Mouse (Mus musculus) ovary, postnatal 14 days (tissue): Measurements from ENCODE around the gene Chchd5.

Experiments
- DNase-seq: peaks from one replicate; pipeline ENCODE4 v3.0.0; 2022; ENCODE audit warnings: low spot score

The Chchd5 gene

DNA sequence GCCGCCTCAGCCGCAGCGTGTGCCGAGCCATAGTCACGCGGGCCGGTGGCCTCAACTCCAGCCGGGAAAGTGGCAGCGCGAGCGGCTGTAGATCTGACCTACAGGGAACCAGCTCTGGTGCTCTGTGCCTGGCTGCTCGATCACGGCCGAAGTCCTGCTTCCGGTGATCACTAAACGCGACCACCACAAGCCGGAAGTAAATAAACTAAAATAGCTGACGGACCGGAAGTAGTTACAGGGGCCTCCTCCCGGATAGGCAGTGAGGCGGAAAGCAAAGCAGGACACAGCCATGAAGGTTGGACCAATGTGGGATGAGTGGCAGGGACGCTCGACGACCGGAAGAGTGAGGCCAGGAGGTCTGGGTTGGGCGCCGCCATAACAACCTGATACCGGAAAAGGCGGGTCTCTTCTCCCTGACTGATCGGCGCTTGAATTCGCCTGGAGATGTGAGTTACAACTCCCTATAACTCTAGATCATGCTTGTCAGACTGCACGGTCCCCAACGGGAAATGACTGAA lies at the start of gene Chchd5:
TSS of gene Chchd5 (plus strand) at position 289 of the 518 bp plus-strand sequence.
- peak; percentile 78 for DNase-seq

DNA sequence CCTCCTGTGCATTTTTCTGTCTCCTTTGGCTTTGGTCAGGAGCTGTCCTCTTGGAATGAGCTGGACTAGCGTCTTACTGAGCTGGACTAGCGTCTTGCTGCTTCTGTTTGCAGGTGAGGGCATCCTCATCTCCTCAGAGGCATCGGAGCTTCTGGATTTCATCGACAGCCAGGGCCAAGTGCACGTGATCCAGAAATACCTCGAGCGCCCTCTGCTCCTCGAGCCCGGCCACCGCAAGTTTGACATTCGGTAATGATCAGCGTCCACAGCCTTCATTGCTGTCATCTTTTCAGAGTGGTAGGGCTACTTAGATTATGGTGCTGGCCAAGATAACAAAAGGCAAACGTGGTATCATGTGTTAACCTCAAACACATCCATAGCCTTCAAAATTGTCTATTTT lies 48.4 kb upstream of the Chchd5 start:
- no peak for DNase-seq

- DNase-seq = no peak
These were observed 46.0 kb upstream of the Chchd5 start for GRCm38 (mm10) chr2:129083514-129083913.

DNA sequence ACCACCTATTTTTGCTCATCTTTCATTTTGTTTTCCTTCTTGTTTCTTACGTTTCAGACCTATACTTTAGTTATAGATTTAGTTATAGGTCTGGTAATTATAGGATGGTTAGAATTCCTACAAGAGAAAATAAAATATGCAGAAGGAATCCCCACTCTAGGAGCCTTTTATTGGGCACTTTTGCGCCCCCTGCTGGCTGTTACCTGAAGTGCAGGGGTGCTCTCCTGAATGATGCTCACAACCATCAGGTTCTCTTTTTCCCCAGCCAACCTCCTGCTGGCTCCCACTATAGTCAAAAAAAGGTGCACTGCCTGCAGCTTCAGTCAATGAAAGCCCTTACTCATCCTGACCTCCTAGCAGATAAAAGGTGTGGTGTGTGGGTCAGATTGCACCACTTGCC lies 44.5 kb upstream of the Chchd5 start:
- DNase-seq = no peak

GRCm38 (mm10) chr2:129087520-129087919 lies 42.0 kb upstream of the Chchd5 start:
- no peak for DNase-seq

DNA sequence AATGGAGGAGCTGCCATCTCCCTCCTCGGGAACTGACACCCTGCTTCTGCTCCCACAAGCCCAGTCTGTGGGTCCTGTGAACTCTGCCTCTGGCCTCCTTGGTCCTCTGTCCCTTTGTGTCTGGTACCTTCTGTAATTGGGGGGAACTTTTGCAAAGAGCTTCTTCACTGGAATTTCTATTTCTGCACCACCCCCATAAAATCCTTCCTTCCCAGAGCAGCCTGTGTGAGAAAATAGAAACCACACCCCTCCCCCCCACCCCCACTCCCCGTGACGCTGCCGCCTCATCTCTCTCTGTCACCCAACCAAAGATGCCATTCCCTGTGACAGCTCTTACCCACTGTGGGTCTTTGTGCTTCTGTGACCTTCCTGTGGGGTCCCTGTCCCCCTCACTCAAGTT lies 39.1 kb upstream of the Chchd5 start:
- no peak for DNase-seq

DNA sequence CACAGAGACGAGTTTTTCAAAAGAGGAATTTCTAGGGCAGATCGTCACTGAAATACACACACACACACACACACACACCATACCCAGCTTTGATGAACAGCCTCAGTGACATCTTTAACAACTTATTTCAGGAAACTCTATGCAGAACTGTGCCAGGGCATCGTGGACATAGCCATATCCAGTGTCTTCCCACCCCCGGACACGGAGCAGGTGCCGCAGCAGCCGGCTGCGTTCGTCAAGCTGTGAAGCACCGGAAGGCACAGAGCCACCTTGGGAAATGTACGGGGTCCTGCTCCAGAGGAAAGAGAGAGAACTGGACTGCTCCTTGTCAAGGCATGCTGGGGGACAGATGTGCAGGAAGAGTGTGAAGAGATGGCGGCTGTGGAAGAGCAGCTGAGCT lies 36.7 kb upstream of the Chchd5 start:
- no peak for DNase-seq

- DNase-seq = no peak
These were observed 35.4 kb upstream of the Chchd5 start for GRCm38 (mm10) chr2:129093926-129094724.

DNA sequence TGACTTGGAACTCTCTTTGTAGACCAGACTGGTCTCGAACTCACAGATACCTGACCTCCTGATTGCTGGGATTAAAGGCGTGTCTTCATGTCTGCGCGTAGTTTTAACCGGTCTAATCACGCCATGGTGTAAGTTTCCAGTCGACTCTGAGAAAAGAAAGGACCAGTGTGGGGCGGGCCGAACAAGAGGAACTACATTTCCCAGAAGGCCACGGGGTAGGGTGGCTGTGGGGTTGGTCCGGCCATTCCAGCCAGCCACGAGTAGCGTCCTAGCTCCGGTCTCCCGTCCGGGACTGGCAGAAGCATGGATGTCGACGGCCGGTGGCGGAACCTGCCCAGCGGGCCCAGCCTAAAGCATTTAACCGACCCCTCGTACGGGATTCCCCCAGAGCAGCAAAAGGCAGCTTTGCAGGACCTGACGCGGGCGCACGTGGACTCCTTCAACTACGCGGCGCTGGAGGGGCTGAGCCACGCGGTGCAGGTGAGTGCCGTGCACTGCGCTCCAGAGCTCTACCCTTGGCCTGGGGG lies 28.7 kb upstream of the Chchd5 start, which contains the start of gene Polr1b:
TSS of gene Polr1b (plus strand) at position 212 of the 527 bp plus-strand sequence.
- peak; percentile 88 for DNase-seq

DNA sequence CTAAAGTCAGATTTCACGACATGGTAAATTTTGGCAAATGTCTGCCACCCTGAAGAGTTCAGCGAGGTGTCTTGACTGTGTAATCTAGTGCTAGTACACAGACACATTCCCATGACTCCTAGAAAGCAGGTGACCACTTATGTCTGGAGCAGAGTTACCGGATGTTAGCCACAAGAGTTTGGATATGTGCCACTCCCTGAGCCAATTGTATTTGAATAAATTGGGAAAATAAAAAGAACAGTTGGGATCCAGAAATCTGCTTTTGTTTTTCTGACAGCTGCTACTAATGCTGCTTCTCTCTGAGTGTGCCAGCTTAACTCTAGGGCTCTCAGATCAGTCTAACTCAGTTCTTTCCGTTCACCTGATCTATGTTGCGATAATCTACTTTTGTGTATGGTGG lies 16.6 kb upstream of the Chchd5 start:
- DNase-seq = no peak

DNA sequence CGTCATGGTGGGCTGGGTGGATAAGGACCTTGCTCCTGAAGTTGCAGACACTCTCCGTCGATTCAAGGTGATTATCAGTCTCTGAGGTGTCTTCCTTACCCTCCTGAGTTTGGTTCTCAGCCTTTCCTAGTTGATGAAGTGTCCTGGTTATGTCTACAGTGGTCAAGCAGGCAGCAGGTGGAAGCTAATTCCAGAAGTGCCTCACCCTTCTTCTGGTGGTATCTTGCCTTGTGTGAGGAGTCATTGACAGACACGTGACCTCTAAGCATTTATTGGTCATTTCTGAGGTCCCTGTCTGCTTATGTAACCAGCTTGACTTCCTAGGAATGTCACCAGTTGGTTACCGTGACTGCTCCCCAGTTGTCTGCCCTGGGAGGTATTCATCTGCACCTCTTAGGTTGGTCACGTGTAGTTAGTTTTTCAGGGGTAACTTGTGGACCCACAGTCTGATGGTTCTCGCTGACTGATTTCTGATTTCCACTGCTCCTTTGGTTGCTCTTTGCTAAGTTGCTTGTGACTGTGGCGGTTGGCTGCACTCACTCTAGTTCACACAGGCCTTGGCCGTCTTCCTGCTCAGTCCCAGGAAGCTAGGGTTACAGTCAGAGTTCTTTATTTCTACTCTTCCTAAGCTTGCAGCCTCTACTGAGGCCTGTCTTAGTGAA lies 13.7 kb upstream of the Chchd5 start:
- DNase-seq = no peak

DNA sequence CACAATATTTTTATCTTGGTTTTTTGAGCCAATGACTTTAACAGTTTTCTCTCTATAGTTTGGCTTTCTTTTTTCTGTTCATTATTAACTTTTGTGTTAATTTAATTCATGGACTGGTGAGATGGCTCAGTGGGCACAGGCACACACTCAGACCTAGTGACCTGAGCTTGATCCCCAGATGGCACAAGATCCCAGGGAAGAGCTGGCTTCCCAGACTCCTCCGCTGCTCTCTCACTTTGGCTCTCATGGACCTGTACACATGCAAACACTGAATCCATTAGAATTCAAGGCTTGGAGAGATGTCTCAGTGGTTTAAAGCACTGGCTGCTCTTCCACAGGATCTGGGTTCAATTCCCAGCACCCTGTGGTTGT lies 13.1 kb upstream of the Chchd5 start:
- DNase-seq = no peak

DNA sequence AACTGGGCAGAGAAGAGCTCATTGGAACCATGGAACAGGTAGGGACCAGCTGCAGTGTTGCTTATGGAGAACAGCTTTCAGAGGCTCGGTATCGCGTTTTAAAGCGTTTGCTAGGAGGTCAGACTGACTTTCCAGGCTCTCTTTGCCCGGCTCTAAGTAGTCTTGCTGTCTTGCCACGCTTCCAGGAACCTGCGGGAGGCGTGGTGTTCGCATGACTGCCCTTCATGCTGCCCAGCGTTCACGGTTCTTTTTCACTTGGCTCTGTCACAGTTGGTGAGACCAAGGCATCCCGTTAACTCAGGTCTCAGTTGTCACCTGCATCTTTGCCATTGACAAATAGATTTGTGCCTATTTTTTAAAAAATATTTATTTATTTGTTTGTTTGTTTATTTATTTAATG lies 11.4 kb upstream of the Chchd5 start:
- no peak for DNase-seq

DNA sequence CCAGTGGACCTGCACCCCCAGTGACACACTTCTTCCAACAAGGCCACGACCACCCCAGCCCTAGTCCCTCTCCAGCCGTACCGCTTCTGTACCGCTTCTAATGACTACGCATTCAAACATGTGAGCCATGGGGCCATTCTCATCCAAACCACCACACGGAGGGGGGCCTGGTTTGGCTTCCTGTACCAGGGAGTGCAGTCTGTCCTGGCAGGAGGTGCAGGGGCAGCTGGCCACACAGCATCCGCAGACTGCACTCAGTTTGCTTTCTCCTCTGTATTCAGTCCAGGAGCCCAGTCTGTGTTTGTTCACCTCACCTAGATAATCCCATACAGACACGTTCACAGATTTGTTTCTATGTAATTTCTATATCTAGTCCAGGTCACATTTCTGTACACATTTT lies 7.5 kb upstream of the Chchd5 start:
- no peak for DNase-seq

DNA sequence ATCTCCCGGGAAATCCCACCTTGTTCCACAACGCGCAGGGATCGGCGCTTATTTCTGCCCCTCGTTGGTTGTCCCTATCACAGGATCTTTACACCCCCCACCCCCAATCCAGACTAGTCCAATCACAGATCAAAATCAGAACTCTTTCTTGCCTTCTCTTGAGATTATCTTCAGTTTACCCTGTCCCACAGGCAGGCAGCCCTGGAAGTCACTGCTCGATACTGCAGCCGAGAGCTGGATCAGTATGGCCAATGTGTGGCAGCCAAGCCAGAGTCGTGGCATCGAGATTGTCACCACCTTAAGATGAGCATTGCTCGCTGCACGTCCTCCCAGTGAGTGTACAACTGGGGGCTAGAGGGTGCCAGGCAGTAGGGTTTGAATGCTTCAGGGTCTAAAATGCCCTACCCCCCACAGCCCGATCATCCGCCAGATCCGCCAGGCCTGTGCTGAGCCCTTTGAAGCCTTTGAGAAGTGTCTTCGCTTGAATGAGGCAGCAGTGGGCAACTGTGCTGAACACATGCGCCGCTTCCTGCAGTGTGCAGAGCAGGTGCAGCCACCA lies 566 bp downstream of the Chchd5 start:
- peak; percentile 7 for DNase-seq

DNA sequence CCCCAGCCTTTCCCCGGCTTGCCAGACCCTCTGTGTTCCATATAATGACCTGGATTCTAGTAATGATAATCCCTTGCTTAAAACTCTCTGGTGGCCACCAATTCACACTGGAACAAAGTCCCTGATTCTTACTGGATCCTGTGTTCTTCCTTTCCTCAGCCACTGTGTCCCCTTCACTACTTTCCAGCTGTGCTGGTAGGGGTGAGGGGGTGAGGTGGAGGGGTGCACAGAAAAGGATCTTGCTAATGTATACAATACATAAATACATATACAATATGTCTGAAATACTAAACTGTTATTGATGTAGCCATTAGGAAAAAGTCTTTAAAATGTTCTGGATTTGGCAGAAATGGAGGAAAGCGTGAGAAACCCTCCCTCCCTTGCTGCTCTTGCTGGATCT lies 1.3 kb downstream of the Chchd5 start:
- no peak for DNase-seq

GRCm38 (mm10) chr2:129132231-129132630 lies 2.7 kb downstream of the Chchd5 start:
- DNase-seq = no peak

- DNase-seq = peak; percentile 15
These were observed 3.7 kb downstream of the Chchd5 start for GRCm38 (mm10) chr2:129133006-129133805.

DNA sequence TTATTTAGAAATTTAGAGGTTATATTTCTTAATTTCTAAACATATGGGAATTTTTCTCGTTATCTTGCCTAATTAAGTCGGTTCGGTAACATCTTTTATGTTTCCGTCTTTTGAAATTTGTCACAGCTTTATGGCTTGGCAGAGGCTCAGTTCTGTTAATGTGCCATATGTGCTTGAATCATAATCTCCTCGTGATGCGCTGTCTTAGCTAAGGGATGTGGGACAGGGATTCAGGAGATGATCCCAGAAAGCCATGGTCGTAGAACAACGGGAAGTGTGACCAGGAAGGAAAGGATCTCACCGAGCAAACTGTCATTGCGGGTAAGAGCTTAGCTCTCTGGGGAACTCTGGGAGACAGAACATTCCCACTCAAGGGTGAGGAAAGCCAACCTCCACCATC lies 10.4 kb downstream of the Chchd5 start:
- DNase-seq = no peak

DNA sequence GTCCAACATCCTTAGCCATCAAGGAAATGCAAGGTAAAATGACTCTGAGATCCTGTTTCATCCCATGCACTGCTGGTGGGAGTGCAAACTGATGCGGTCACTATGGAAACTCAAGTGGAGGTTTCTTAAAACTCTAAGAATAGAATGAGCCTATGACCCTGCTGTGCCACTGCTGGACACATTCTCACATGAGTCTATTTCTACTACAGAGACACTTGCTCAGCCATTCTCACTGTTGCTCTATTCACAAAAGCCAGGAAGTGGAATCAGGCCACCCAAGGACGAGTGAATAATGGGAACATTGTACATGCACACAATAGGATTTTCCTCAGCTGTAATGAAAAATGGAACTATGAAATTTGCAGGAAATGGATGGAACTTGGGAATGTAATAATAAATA lies 19.3 kb downstream of the Chchd5 start:
- no peak for DNase-seq

- DNase-seq = no peak
These were observed 20.9 kb downstream of the Chchd5 start for GRCm38 (mm10) chr2:129150386-129150785.

GRCm38 (mm10) chr2:129151111-129151510 lies 21.6 kb downstream of the Chchd5 start:
- DNase-seq = no peak
